Mouse (Mus musculus): ENCODE results near the gene Sun3. TPM values are rescaled to one million over a fixed set of nuclear protein-coding genes. Genes with fewer than 3 reads are reported as not detected.

Gene Sun3
- polyA plus RNA-seq (2015; fragmentation: Nextera tagmentation; extraction: Ambion mirVana), result not detected in 2 replicates

DNA sequence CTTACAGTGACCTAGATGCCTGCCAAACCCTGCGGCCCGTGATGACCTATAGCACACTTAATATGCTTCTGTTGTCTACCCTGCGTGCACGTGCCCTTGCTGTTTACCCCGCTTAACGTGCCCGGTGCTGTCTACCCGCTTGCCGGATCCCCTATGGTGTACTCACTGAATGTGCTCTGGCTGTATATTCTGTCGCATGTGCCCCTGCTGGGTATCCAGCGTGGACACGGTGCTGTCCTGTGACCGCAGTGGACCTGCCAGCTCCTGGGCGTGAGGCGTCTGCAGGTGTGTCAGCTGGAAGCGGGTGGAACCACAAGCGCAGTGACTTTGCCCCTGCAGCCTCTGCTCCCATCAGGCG is at the start of gene Sun3:
Gene Sun3, minus strand, starts transcription at position 289 of the 358 bp plus-strand sequence.
- Histone ChIP-seq H3K4me2 (replicated peaks) (peak within 1 kb of the TSS; percentile 89), H3K9ac (replicated peaks) (no peak within 1 kb of the TSS), H3K9me3 (no peaks in the 10 kb centered on the region), H3K4me3 (peak within 1 kb of the TSS; percentile 45), H3K27me3 (peaks cover 18% of the 10 kb centered on the region; the same call in 1 of the 2 replicates), H3K27ac (replicated peaks) (no peak within 1 kb of the TSS), H3K4me1 (peaks cover 5% of the 10 kb centered on the region; the same call in 1 of the 2 replicates), H3K36me3 (no peaks in the 10 kb centered on the region)
- 1% methylated on average over 18 of the region's 18 CpGs for WGBS
- peak; percentile 82 for ATAC-seq (replicated peaks)

DNA sequence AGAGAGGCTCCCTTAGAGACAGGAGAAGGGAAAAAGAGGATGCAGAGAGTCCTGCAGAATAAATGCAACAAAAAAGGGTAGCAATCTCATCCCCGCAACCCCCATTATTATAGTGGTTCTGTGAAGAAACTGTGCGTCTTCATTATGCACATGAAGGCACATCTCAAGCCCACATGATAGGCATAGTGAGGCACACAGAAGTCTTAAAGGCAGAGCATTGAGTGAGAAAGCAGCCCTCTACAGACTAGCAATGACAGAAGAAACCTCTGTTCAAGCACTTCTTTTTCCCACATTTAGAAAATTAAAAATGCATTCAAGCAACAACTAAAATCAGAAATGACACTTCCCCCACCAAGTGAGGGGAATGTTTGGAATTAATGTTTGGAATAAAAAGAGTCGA is 27.7 kb upstream of the Sun3 start:
- WGBS, result 97% methylated on average over 3 of the region's 3 CpGs
- H3K4me1 ChIP-seq, result no peaks in the 10 kb centered on the region

DNA sequence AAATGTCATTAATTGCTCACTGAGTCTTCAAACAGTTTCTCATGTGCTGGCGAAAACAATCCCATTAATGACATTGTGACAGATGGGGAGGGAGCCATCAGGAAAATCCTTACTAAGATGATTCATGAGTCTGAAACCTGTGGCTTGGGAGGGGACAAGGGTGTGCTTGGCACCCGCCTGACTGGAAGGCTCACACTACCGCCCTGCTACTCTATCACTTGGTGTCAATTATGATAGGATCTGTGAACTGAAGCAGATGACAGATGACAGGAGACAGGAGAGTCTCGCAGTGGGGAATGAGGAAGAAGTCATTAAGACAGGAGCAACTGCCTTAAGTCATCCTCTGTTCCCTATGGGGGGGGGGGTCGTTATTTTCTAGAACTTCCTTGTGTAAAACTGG is 11.7 kb upstream of the Sun3 start:
- Histone ChIP-seq H3K27ac (replicated peaks) (no peak overlapping the region), H3K9ac (replicated peaks) (no peak overlapping the region), H3K27me3 (no peaks in the 10 kb centered on the region), H3K4me1 (no peaks in the 10 kb centered on the region), H3K4me2 (replicated peaks) (no peak overlapping the region), H3K4me3 (no peak overlapping the region), H3K36me3 (no peaks in the 10 kb centered on the region), H3K9me3 (no peaks in the 10 kb centered on the region)
- ATAC-seq (replicated peaks), result no peak
- WGBS, result 62% methylated on average over 5 of the region's 5 CpGs

More for the DNA sequence above, 27.7 kb upstream of the Sun3 start:
- Histone ChIP-seq H3K4me2 (replicated peaks) (no peak overlapping the region), H3K36me3 (no peaks in the 10 kb centered on the region), H3K9ac (replicated peaks) (no peak overlapping the region), H3K27me3 (no peaks in the 10 kb centered on the region), H3K9me3 (no peaks in the 10 kb centered on the region), H3K4me3 (no peak overlapping the region), H3K27ac (replicated peaks) (no peak overlapping the region)
- no peak for ATAC-seq (replicated peaks)

DNA sequence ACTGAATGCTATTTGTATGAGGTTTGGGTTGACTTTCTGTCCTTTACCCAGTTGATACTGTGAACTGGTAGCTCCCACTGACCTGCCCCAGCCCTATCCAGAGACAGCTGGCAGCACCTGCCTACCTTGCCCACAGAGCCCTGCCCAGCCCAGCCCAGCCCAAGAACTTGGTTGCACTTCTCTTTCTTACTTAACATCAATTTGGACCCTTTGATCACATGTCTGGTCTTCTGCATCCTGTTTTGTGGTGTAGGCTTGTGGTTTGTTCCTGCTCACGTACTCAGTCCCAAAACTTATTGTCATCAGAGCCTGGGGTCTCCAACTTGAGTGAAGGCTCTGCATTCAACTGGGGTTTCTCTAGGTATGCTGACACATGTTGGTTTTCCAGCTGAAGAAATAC is 11.2 kb upstream of the Sun3 start:
- H3K9ac ChIP-seq (replicated peaks), result no peak overlapping the region
- H3K9me3 ChIP-seq, result no peaks in the 10 kb centered on the region
- H3K4me3 ChIP-seq, result no peak overlapping the region
- no peaks in the 10 kb centered on the region for H3K27me3 ChIP-seq
- H3K27ac ChIP-seq (replicated peaks), result no peak overlapping the region
- 68% methylated on average over 1 of the region's 1 CpGs for WGBS
- H3K36me3 ChIP-seq, result no peaks in the 10 kb centered on the region
- no peak for ATAC-seq (replicated peaks)
- no peaks in the 10 kb centered on the region for H3K4me1 ChIP-seq
- H3K4me2 ChIP-seq (replicated peaks), result no peak overlapping the region

DNA sequence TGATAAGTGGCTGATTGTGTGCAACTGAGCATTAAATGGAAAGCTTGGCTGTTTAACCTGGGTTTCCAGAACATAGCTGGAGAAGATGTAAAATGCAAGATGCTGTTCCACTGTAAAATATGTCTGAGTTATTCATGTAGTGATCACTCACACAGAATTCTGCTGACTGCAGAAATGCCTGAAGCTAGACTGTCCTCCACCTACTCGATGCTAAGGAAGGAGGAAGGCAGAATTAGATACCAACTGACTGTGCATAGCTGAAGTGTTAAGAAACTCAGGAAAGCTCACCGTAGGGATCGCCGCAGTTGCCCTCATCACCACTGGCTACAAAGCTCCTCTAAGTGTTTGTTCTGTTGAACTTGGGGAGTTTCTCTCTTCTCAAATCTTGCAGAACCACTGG is 8.9 kb upstream of the Sun3 start:
- Histone ChIP-seq H3K4me1 (no peaks in the 10 kb centered on the region), H3K9ac (replicated peaks) (no peak overlapping the region), H3K27ac (replicated peaks) (no peak overlapping the region), H3K9me3 (no peaks in the 10 kb centered on the region), H3K4me2 (replicated peaks) (no peak overlapping the region), H3K27me3 (no peaks in the 10 kb centered on the region), H3K4me3 (no peak overlapping the region), H3K36me3 (no peaks in the 10 kb centered on the region)
- ATAC-seq (replicated peaks), result no peak
- WGBS, result 85% methylated on average over 4 of the region's 4 CpGs

DNA sequence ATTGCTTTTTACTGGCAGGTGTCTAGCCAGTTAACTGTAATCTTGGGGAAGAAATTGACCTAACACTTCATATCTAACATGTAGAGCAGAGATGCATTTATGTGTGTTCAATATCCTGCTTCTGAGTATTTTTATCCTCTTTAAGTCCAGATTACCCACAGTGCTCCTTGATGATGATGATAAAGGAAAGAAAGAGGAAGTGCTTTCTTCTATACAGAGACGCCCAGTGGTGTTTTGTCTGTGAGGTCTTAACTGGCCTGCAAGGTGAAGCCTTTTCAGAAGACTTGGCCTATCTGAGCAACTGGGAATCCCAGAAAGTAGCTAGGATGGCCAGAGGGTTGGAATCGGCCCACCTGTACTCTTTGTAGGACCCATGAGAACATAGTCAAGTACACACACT is 8.1 kb upstream of the Sun3 start:
- H3K9ac ChIP-seq (replicated peaks), result no peak overlapping the region
- H3K4me1 ChIP-seq, result no peaks in the 10 kb centered on the region
- WGBS, result 86% methylated on average over 2 of the region's 2 CpGs
- no peaks in the 10 kb centered on the region for H3K27me3 ChIP-seq
- H3K9me3 ChIP-seq, result no peaks in the 10 kb centered on the region
- no peaks in the 10 kb centered on the region for H3K36me3 ChIP-seq
- no peak for ATAC-seq (replicated peaks)
- H3K4me2 ChIP-seq (replicated peaks), result no peak overlapping the region
- H3K4me3 ChIP-seq, result no peak overlapping the region
- no peak overlapping the region for H3K27ac ChIP-seq (replicated peaks)

DNA sequence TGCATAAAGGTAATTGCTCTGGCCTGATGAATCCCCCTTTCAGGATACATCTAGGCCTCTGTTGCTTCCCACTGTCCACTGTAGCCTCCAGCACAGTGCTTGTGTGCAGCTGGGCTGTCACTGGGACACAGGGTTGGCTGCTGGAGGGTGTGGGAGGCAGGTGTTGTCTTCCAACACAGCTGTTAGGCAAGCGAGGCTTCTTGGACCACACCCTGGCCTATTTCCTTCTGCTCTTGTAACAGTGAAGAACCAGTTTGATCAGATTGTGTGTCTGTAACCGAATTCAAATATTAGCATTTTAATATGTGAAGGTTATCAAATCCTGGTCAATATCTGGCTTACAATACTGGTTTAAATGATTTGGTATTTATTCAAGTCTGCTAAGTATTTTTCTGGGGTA is 3.1 kb upstream of the Sun3 start:
- Histone ChIP-seq H3K9ac (replicated peaks) (no peak overlapping the region), H3K4me1 (peaks cover 5% of the 10 kb centered on the region; the same call in 1 of the 2 replicates), H3K4me2 (replicated peaks) (no peak overlapping the region), H3K4me3 (no peak overlapping the region), H3K9me3 (no peaks in the 10 kb centered on the region), H3K27ac (replicated peaks) (no peak overlapping the region), H3K36me3 (no peaks in the 10 kb centered on the region), H3K27me3 (peaks cover 18% of the 10 kb centered on the region; the same call in 1 of the 2 replicates)
- no peak for ATAC-seq (replicated peaks)
- 81% methylated on average over 2 of the region's 2 CpGs for WGBS

DNA sequence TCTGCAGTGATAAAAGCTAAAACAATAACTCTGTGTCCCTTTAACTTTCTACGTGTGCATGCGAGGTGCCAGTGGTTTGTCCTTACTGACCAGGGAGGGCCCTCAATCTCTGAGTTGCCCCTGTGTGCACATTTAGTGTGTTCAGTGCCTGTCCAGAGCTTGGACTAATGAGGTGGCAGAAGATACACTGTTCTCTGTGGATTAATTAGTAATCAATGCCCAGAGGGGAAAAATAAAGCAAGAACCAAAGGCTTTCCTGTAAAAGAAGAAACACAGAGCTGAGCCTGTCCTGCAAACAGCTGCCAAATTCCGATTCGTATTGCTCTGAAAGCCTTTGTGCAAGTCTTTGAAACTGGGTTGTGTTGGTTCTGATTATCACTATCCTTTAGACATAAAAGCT is 1.4 kb upstream of the Sun3 start:
- 74% methylated on average over 4 of the region's 4 CpGs for WGBS
- ATAC-seq (replicated peaks), result no peak
- H3K9me3 ChIP-seq, result no peaks in the 10 kb centered on the region

DNA sequence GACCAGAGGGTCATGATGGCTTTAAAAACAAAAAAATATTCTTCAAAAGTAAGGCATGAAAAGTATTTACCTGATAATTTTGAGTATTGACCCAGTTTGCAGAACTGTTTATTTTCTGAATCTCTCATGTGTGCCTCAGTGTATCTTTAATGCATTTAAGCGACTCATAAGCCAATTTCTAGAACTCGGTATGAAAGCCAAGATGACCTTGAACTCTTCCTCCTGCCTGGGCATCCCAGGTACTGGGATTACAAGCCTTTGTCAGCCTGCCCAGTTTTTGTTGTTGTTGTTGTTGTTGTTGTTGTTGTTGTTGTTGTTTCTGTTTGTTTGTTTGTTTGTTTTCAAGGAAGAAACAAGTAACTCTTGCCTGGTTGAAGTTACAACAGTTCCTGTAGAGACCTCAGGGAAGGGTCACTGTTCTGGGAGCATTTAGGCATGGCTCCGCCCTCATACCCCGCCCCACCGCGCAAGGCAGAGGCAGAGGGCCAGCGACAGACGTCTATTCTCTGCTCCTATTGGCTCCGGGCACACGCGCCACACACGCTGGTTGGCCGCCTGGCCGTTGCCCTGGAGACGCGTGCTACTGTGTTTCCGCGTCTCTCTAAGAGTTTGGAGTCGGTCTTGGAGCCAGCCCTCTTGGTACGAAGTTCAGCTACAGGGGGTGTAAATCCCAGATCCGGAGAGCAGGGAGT is 634 bp downstream of the Sun3 start, which contains the start of gene Gm11992:
Gene Gm11992, plus strand, starts transcription at position 584 of the 692 bp plus-strand sequence.
- Histone ChIP-seq H3K4me2 (replicated peaks) (peak within 1 kb of the TSS; percentile 89), H3K4me1 (peaks cover 5% of the 10 kb centered on the region; the same call in 1 of the 2 replicates), H3K9ac (replicated peaks) (no peak within 1 kb of the TSS), H3K9me3 (no peaks in the 10 kb centered on the region), H3K27me3 (peaks cover 18% of the 10 kb centered on the region; the same call in 1 of the 2 replicates), H3K27ac (replicated peaks) (no peak within 1 kb of the TSS), H3K4me3 (peak within 1 kb of the TSS; percentile 45), H3K36me3 (no peaks in the 10 kb centered on the region)
- WGBS, result 4% methylated on average over 21 of the region's 21 CpGs
- ATAC-seq (replicated peaks), result peak; percentile 100

More for the DNA sequence above, 1.4 kb upstream of the Sun3 start:
- no peak overlapping the region for H3K9ac ChIP-seq (replicated peaks)
- H3K27me3 ChIP-seq, result peaks cover 18% of the 10 kb centered on the region; the same call in 1 of the 2 replicates
- no peak overlapping the region for H3K27ac ChIP-seq (replicated peaks)
- no peak overlapping the region for H3K4me3 ChIP-seq
- H3K36me3 ChIP-seq, result no peaks in the 10 kb centered on the region
- H3K4me1 ChIP-seq, result peaks cover 5% of the 10 kb centered on the region; the same call in 1 of the 2 replicates
- no peak overlapping the region for H3K4me2 ChIP-seq (replicated peaks)

DNA sequence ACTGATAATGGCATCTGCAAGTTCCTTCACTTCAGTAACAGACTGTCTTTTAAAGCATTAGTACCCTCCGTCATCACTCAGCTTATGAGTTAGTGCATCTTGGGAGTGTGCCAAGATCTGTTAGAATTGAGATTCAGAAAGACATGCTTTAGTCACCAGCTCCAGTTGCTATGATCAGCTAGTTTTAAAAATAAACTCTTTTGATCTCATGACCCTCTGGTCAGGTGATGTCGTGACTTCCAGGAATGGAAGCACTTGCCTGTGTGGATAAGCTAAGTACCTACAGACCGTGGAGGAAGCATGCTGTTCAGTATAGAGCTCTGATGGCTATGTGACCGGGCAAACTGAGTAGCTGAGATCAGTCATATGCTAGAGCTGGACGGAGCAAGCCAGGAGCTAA is 1.7 kb downstream of the Sun3 start:
- no peak overlapping the region for H3K27ac ChIP-seq (replicated peaks)
- 79% methylated on average over 5 of the region's 5 CpGs for WGBS
- H3K9ac ChIP-seq (replicated peaks), result no peak overlapping the region
- no peak overlapping the region for H3K4me3 ChIP-seq
- H3K4me2 ChIP-seq (replicated peaks), result no peak overlapping the region
- no peak for ATAC-seq (replicated peaks)
- no peaks in the 10 kb centered on the region for H3K9me3 ChIP-seq
- peaks cover 18% of the 10 kb centered on the region; the same call in 1 of the 2 replicates for H3K27me3 ChIP-seq
- peaks cover 5% of the 10 kb centered on the region; the same call in 1 of the 2 replicates for H3K4me1 ChIP-seq
- H3K36me3 ChIP-seq, result no peaks in the 10 kb centered on the region

DNA sequence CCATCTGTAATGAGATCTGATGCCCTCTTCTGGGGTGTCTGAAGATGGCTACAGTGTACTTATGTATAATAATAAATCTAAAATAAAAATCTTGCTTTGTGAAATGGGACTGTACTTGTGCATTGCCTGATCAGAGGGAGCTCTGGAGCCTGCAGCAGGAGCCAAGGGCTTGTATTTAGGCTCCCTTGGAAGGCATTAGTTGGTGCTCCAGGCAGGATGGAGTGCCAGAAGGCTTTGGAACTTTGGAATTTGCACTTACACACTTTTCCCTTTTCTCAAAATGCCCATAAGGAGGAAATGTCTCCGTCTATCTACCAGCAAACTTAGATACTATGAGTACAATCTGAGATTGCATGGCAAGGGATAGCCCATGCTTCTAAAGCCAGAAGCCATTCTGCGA is 2.2 kb downstream of the Sun3 start:
- Histone ChIP-seq H3K27me3 (peaks cover 18% of the 10 kb centered on the region; the same call in 1 of the 2 replicates), H3K4me2 (replicated peaks) (no peak overlapping the region), H3K4me1 (peaks cover 5% of the 10 kb centered on the region; the same call in 1 of the 2 replicates), H3K27ac (replicated peaks) (no peak overlapping the region), H3K4me3 (no peak overlapping the region), H3K9me3 (no peaks in the 10 kb centered on the region), H3K36me3 (no peaks in the 10 kb centered on the region), H3K9ac (replicated peaks) (no peak overlapping the region)
- 90% methylated on average over 2 of the region's 2 CpGs for WGBS
- ATAC-seq (replicated peaks), result no peak

DNA sequence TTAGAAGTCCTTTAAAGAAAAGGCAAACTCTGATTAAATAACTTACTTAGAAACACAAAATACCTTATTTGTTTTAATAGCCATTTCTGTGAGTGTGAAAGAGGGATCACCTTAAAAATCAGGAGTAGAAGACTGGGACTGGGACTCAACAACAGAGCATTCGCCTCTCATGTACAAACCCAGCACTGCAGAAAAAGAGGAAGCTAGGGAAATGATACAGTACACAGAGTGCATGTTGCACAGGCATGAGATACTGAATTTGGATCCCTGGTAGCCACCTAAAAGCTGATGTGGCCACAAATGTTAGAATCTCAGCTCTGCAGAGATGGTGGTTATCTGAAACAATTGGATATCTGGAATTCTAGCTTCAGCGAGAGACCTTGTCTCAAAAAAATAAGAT is 17.3 kb downstream of the Sun3 start:
- H3K4me3 ChIP-seq, result no peak overlapping the region
- no peaks in the 10 kb centered on the region for H3K36me3 ChIP-seq
- no peaks in the 10 kb centered on the region for H3K9me3 ChIP-seq
- ATAC-seq (replicated peaks), result no peak
- no peak overlapping the region for H3K27ac ChIP-seq (replicated peaks)
- WGBS, result 83% methylated on average over 2 of the region's 2 CpGs
- no peak overlapping the region for H3K4me2 ChIP-seq (replicated peaks)
- no peaks in the 10 kb centered on the region for H3K4me1 ChIP-seq
- no peaks in the 10 kb centered on the region for H3K27me3 ChIP-seq
- no peak overlapping the region for H3K9ac ChIP-seq (replicated peaks)

DNA sequence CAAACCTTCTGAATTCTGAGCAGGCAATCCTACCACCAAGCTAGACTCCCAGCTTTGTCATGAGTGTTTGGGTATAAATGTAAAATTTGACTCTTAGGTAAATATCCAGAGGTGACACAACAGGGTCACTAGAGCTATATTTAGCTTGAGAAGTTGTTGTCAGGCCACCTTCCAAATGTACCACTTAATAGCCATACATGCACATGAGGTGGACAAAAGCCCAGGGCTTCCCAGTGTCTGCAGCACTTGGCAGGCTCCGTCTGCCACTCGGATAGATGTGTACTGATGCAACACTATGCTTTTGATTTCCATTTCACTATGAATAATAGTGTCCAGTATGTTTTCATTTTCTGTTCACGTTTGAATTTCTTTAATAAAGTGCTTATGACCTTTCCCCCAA is 23.6 kb downstream of the Sun3 start:
- H3K4me3 ChIP-seq, result no peak overlapping the region
- ATAC-seq (replicated peaks), result no peak
- 79% methylated on average over 3 of the region's 3 CpGs for WGBS
- no peaks in the 10 kb centered on the region for H3K9me3 ChIP-seq
- H3K9ac ChIP-seq (replicated peaks), result no peak overlapping the region
- H3K4me2 ChIP-seq (replicated peaks), result no peak overlapping the region
- no peaks in the 10 kb centered on the region for H3K27me3 ChIP-seq
- H3K27ac ChIP-seq (replicated peaks), result no peak overlapping the region
- no peaks in the 10 kb centered on the region for H3K4me1 ChIP-seq
- H3K36me3 ChIP-seq, result no peaks in the 10 kb centered on the region

All from forebrain, embryonic 15.5 days (tissue).